Mouse (Mus musculus): Measurements from ENCODE around the gene Synpr.

- no peak for TF ChIP-seq GATA1 (IDR thresholded peaks at IDR 0.05; ENCODE audit: borderline replicate concordance, low read length)
- TF ChIP-seq CTCF (IDR thresholded peaks at IDR 0.05; ENCODE audit: low read depth, low read length), result no peak
- no peak for TF ChIP-seq TAL1 (conservative IDR thresholded peaks at IDR 0.05; ENCODE audit: low read depth, low read length)
- no peak for TF ChIP-seq POLR2AphosphoS5 (IDR thresholded peaks at IDR 0.05; ENCODE audit: insufficient replicate concordance, low read depth, low read length)
These were observed 193.2 kb downstream of the Synpr start for GRCm38 (mm10) chr14:13477821-13478220.

Measured in G1E (cell line).